Mouse (Mus musculus): Measurements from ENCODE around the gene Rp9.
"Not testable (repeated sequence)": the region's sequence is repeated elsewhere in the genome, so short reads cannot be mapped to it uniquely, and the experiment has no call there.

The Rp9 gene

DNA sequence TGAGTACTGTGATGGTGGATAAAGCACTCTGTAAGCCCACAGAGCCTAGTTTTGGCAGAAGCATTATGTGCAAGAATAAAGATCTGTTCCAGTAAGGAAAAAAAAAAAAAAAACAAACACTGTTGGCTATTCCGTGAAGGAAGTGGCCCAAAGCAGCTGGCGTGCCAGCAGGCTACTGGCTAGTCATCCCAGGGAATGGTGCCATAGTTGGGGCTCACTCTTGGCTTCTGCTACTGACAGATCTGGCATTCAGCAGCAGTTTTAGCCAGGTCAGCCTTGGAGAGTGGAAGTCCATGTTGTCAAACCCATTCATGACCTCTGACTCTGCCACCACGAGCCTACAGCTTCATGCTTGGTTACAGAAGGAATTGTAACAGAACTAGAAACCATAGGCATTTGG, 7.6 kb downstream of the Rp9 start:
- no peak for DNase-seq (ENCODE audit: extremely low spot score)

DNA sequence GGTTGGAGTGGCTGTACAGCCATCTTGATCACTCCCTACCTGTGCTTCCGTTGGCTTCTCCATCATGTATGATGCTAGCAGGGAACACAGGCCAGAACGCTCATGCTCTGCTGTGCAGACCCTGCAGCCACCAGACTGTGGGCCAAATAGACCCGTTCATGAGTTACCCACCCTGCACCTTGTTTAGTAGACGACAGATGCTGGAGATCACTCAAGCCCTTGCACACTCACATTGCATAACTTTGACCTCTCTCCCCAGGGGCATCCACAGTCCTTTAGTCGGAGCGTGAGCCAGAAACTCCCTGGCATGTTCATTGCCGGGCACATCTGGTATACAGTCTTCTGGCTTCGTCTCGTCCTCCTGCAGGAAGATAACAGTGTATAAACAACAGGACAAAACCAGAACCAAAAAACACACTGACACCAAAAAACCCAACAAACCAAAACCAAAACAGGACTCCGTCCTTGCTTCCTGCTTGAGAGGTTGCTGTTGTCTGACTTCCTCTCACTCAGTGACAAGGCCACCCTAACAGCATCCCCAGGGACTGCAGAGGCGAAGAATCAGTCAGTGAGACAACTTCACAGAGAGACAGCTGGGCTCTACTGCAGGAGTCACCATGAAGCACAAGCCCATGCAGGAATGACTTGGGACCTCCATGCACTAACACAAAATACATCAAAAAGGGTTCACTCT, 12.3 kb downstream of the Rp9 start:
- no peak for DNase-seq (ENCODE audit: extremely low spot score)

- DNase-seq (ENCODE audit: extremely low spot score), result no peak
Observed at GRCm38 (mm10) chr9:22455041-22455440, 14.5 kb downstream of the Rp9 start.

DNA sequence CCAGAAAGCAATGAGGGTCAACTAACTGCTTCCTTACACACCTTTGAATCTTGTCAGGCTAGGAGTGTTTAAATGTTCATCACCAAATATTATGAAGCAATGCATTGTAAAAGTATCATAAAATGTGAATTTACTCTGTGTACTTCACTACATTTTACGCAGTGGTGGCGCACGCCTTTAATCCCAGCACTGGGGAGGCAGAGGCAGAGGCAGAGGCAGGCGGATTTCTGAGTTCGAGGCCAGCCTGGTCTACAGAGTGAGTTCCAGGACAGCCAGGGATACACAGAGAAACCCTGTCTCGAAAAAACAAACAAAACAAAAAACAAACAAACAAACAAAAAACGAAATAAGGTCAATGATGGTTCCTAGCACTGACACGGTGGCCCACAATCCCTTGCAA, 15.6 kb downstream of the Rp9 start, which contains the start of gene Gm17545:
TSS of gene Gm17545 (plus strand) at position 301 of the 400 bp plus-strand sequence.
- DNase-seq (ENCODE audit: extremely low spot score), result not testable (repeated sequence)

DNA sequence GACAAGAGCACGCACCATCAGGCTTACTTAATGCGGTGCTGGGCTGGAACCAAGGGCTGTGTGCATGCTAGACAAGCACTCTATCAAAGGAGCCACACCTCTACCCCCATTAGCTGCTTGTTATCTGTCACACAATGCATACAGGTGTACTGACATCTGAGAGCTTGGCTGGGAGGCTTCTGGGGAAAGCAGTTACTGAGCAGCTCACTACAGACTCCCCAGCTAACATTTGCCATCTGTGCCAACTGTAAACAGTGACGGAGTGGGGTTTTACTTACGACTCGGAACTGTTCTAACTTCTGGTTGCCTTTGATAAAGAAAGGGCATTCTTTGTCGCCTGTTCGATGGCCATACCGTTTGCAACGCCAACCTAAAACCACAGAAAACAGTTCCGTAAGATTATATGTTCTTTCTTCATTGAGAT, 16.0 kb downstream of the Rp9 start:
- DNase-seq (ENCODE audit: extremely low spot score), result no peak

- DNase-seq (ENCODE audit: extremely low spot score), result no peak
Observed at GRCm38 (mm10) chr9:22452697-22453096, 16.8 kb downstream of the Rp9 start.

DNA sequence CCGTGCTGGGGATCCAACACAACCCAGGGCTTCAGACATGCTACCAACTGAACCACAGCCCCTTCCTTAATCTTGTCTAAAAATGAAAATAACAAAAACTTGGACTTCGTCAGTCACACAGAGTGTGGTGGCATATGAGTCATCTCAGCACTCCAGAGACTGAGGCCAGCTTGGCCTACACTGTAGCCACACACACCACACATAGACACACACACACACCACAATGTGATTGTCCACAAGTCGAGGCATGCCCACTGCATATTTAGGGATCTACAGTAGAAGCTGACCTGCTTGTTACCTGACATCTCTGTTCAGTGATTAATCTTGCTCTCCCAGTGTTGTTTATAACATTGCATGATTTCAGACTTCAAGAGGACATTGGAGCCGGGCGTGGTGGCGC, 20.3 kb downstream of the Rp9 start:
- no peak for DNase-seq (ENCODE audit: extremely low spot score)

GRCm38 (mm10) chr9:22448420-22448819, 21.1 kb downstream of the Rp9 start:
- no peak for DNase-seq (ENCODE audit: extremely low spot score)

DNA sequence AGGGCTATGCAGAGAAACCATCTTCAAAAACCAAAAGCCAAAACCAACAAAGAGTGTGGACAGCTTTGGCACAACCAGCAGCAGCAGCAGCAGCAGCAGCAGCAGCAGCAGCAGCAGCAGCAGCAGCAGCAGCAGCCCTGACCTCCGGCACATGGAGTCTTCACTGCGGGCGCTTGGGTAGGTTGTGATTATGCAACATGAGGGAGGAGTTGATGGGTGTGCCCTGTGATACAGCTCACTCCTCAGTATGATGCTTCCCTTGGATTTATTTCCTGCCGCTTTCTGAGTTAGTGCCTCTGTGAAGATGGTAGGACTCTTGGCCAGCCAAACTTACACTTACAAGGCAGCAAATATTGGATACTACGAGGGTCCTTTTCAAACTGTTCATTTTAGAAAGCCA, 22.3 kb downstream of the Rp9 start:
- DNase-seq (ENCODE audit: extremely low spot score), result no peak

GRCm38 (mm10) chr9:22445123-22445522, 24.4 kb downstream of the Rp9 start:
- no peak for DNase-seq (ENCODE audit: extremely low spot score)

DNA sequence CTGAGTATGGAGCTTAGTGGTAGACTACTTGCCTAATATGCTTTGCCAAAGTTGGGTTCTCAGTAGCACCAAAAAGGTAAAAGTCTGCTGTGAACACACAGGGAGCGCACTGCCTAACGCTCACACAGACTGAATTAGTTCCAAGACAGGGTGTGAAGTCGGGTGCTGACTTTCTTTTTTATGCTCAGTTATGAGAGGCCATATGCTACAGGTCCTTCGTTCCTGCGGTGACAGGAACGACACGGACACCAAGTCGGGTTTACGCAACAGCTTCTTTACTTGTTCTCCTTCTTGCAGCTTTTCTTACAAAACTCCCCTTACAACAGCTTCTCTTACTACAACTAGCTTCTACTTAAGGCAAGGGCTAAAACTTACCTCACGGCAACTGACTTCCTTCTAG, 26.4 kb downstream of the Rp9 start:
- no peak for DNase-seq (ENCODE audit: extremely low spot score)

- DNase-seq (ENCODE audit: extremely low spot score), result no peak
Observed at GRCm38 (mm10) chr9:22438826-22439225, 30.7 kb downstream of the Rp9 start.

- DNase-seq (ENCODE audit: extremely low spot score), result no peak
Observed at GRCm38 (mm10) chr9:22434101-22434500, 35.4 kb downstream of the Rp9 start.

DNA sequence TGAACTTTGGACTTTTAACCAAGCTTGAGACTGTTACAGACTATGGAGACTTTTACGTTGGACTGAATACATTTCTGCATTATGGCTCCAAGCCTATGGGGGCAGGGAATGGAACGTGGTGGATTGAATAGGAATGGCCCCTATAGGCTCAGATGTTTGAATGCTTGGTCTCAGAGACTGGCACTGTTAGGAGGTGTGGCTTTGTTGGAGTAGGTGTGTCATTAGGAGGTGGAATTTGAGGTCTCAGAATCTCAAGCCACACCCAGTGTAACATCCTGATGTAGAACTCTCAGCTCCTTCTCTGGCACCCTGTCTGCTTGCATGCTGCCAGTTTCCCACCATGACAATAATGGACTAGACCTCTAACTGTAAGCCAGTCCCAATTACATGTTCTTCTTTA, 36.3 kb downstream of the Rp9 start:
- no peak for DNase-seq (ENCODE audit: extremely low spot score)

- no peak for DNase-seq (ENCODE audit: extremely low spot score)
Observed at GRCm38 (mm10) chr9:22430315-22430840, 39.2 kb downstream of the Rp9 start.

GRCm38 (mm10) chr9:22429533-22430241, 39.9 kb downstream of the Rp9 start:
- no peak for DNase-seq (ENCODE audit: extremely low spot score)

- no peak for DNase-seq (ENCODE audit: extremely low spot score)
Observed at GRCm38 (mm10) chr9:22428666-22429410, 40.7 kb downstream of the Rp9 start.

DNA sequence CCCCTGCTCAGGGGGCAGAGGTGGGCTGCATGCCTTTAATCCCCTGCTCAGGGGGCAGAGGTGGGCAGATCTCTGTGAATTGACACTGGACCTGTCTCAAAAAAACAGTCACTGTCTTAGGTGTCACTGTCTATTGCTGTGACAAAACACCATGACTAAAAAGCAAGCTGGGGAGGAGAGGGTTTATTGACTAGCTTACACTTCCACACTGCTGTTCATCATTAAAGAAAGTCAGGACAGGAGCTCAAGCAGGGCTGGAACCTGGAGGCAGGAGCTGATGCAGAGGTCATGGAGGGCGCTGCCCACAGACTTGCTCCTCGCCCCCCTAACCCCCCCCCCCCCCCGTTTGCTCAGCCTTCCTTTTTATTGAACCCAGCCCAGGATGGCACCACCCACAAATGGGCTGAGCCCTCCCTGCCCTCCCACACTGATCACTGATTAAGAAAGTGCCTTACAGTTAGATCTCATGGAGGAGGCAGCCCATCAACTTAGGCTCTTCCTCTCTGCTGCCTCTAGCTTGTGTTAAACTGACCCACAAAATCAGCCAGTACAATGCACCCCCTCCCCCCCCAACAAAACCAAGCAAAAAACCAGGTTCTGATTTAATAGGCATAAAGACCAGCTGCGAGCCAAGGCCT, 41.4 kb downstream of the Rp9 start:
- no peak for DNase-seq (ENCODE audit: extremely low spot score)

GRCm38 (mm10) chr9:22424719-22425118, 44.8 kb downstream of the Rp9 start:
- no peak for DNase-seq (ENCODE audit: extremely low spot score)

GRCm38 (mm10) chr9:22424196-22424595, 45.3 kb downstream of the Rp9 start:
- no peak for DNase-seq (ENCODE audit: extremely low spot score)

- DNase-seq (ENCODE audit: extremely low spot score), result no peak
Observed at GRCm38 (mm10) chr9:22423507-22423906, 46.0 kb downstream of the Rp9 start.

DNA sequence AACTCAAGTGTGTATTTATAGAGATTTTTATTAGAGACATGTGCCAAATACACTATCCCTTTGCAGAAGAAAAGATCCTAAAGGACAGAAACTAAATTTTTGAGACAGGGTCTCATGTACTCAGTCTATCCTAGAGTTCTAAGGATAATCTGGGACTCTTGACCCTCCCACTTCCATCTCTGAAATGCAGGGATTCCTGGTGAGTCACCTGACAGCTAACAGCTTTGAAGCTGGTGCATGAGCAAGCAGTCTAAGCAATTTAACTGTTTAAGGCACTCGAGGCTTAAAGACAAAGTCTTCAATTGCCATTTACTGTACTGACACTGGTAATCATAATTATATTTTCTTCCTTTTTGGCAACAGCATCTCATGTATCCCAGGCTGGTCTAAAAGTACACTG, 47.0 kb downstream of the Rp9 start:
- no peak for DNase-seq (ENCODE audit: extremely low spot score)
